Mouse (Mus musculus): ENCODE measurements around the gene Dok3. TPM values are rescaled to one million over a fixed set of nuclear protein-coding genes. Genes with fewer than 3 reads are reported as not detected.

The Dok3 gene
- polyA plus RNA-seq, 1 experiment from 2014 or later = 1.5 TPM

- no peak for DNase-seq (ENCODE audit: low read depth, low spot score)
- CTCF ChIA-PET = interaction anchor here (1.0 to 1.8 kb wide), 3 partner anchors 9 to 74 kb away, joined by 3 to 4 read pairs (median 4); no protein-coding TSS in a partner anchor
- no peaks in the 10 kb centered on the region for H3K27me3 ChIP-seq
These were observed 50.1 kb downstream of the Dok3 start for GRCm38 (mm10) chr13:55479008-55479407.

GRCm38 (mm10) chr13:55478036-55478435 lies 51.1 kb downstream of the Dok3 start:
- TF ChIP-seq CTCF (IDR thresholded peaks at IDR 0.05) = no peak
- DNase-seq (ENCODE audit: low read depth, low spot score) (no peak), ATAC-seq (no peak)
- ChIA-PET CTCF (no interaction called here), POLR2A (interaction anchor here (1.2 kb wide), 1 partner anchor 34 kb away, joined by 6 read pairs; no protein-coding TSS in a partner anchor)
- H3K27me3 ChIP-seq = no peaks in the 10 kb centered on the region
- in situ Hi-C loops (cut with MboI; ENCODE audit: low pct_unique_long_range_greater_than_20kb) = loop anchor here (5.0 kb wide), 1 partner anchor 34 kb away; the partner anchor contains the start of gene Pdlim7

More at GRCm38 (mm10) chr13:55479008-55479407, 50.1 kb downstream of the Dok3 start:
- TF ChIP-seq CTCF (IDR thresholded peaks at IDR 0.05) = no peak
- in situ Hi-C loops (cut with MboI; ENCODE audit: low pct_unique_long_range_greater_than_20kb) = loop anchor here (5.0 kb wide), 1 partner anchor 33 kb away; the partner anchor contains the start of gene Pdlim7
- POLR2A ChIA-PET = interaction anchor here (0.8 to 1.0 kb wide), 2 partner anchors 13 to 44 kb away, joined by 3 read pairs; no protein-coding TSS in a partner anchor
- no peak for ATAC-seq

GRCm38 (mm10) chr13:55477492-55477891 lies 51.6 kb downstream of the Dok3 start:
- TF ChIP-seq CTCF (IDR thresholded peaks at IDR 0.05) = no peak
- ChIA-PET CTCF (no interaction called here), POLR2A (interaction anchor here (1.2 kb wide), 2 partner anchors 34 to 58 kb away, joined by 3 to 6 read pairs; no protein-coding TSS in a partner anchor)

GRCm38 (mm10) chr13:55476256-55476655 lies 52.8 kb downstream of the Dok3 start:
- no peak for TF ChIP-seq CTCF (IDR thresholded peaks at IDR 0.05)
- DNase-seq (ENCODE audit: low read depth, low spot score) = no peak
- ChIA-PET POLR2A (interaction anchor here (0.6 kb wide), 1 partner anchor 12 kb away, joined by 4 read pairs; the partner anchor contains the start of gene Prr7), CTCF (no interaction called here)
- no peak for ATAC-seq
- in situ Hi-C loops (cut with MboI; ENCODE audit: low pct_unique_long_range_greater_than_20kb) = loop anchor here (5.0 kb wide), 1 partner anchor 36 kb away; the partner anchor contains the start of gene Pdlim7
- no peaks in the 10 kb centered on the region for H3K27me3 ChIP-seq

More at GRCm38 (mm10) chr13:55477492-55477891, 51.6 kb downstream of the Dok3 start:
- DNase-seq (ENCODE audit: low read depth, low spot score) = no peak
- ATAC-seq = no peak
- no peaks in the 10 kb centered on the region for H3K27me3 ChIP-seq
- in situ Hi-C loops (cut with MboI; ENCODE audit: low pct_unique_long_range_greater_than_20kb) = loop anchor here (5.0 kb wide), 1 partner anchor 35 kb away; the partner anchor contains the start of gene Pdlim7

GRCm38 (mm10) chr13:55475750-55476149 lies 53.3 kb downstream of the Dok3 start:
- in situ Hi-C loops (cut with MboI; ENCODE audit: low pct_unique_long_range_greater_than_20kb) = loop anchor here (5.0 kb wide), 1 partner anchor 37 kb away; the partner anchor contains the start of gene Pdlim7
- ATAC-seq = no peak
- TF ChIP-seq CTCF (IDR thresholded peaks at IDR 0.05) = no peak
- no peak for DNase-seq (ENCODE audit: low read depth, low spot score)
- H3K27me3 ChIP-seq = no peaks in the 10 kb centered on the region
- ChIA-PET POLR2A (interaction anchor here (0.6 kb wide), 1 partner anchor 12 kb away, joined by 4 read pairs; the partner anchor contains the start of gene Prr7), CTCF (no interaction called here)

- ChIA-PET CTCF (interaction anchor here (0.9 to 1.5 kb wide), 4 partner anchors 9 to 49 kb away, joined by 3 to 4 read pairs (median 4); partner anchors contain the start of gene Pdlim7), POLR2A (interaction anchor here (0.7 kb wide), 1 partner anchor 13 kb away, joined by 3 read pairs; no protein-coding TSS in a partner anchor)
- H3K27me3 ChIP-seq = no peaks in the 10 kb centered on the region
- in situ Hi-C loops (cut with MboI; ENCODE audit: low pct_unique_long_range_greater_than_20kb) = loop anchor here (5.0 kb wide), 1 partner anchor 38 kb away; the partner anchor contains the start of gene Pdlim7
- DNase-seq (ENCODE audit: low read depth, low spot score) (no peak), ATAC-seq (no peak)
- no peak for TF ChIP-seq CTCF (IDR thresholded peaks at IDR 0.05)
These were observed 54.5 kb downstream of the Dok3 start for GRCm38 (mm10) chr13:55474621-55475069.

GRCm38 (mm10) chr13:55473961-55474360 lies 55.1 kb downstream of the Dok3 start:
- ChIA-PET POLR2A (interaction anchor here (0.7 kb wide), 1 partner anchor 13 kb away, joined by 3 read pairs; no protein-coding TSS in a partner anchor), CTCF (interaction anchor here (0.9 to 1.5 kb wide), 4 partner anchors 9 to 48 kb away, joined by 3 to 4 read pairs (median 4); partner anchors contain the start of gene Pdlim7)
- no peak for ATAC-seq
- in situ Hi-C loops (cut with MboI; ENCODE audit: low pct_unique_long_range_greater_than_20kb) = no loop called here
- H3K27me3 ChIP-seq = no peaks in the 10 kb centered on the region
- no peak for DNase-seq (ENCODE audit: low read depth, low spot score)
- TF ChIP-seq CTCF (IDR thresholded peaks at IDR 0.05) = no peak

Other genes with a start within 250 kb of the Dok3 start
- 300 TPM for gene Prelid1, start 208.8 kb downstream of the Dok3 start, polyA plus RNA-seq (2021)
- gene Rab24, start 207.3 kb downstream of the Dok3 start, polyA plus RNA-seq (2021) = 94.0 TPM
- gene Mxd3, start 199.5 kb downstream of the Dok3 start, polyA plus RNA-seq (2021) = 14.8 TPM
- gene Lman2, start 166.5 kb downstream of the Dok3 start, polyA plus RNA-seq (2021) = 145 TPM
- gene Rgs14, start 159.6 kb downstream of the Dok3 start, polyA plus RNA-seq (2021) = 0.54 TPM
- gene Slc34a1, start 131.1 kb downstream of the Dok3 start, polyA plus RNA-seq (2021) = not detected
- not detected for gene Pfn3, start 114.1 kb downstream of the Dok3 start, polyA plus RNA-seq (2021)
- gene F12, start 102.5 kb downstream of the Dok3 start, polyA plus RNA-seq (2021) = not detected
- gene Grk6, start 84.2 kb downstream of the Dok3 start, polyA plus RNA-seq (2021) = 54.6 TPM
- 11.7 TPM for gene Prr7, start 65.0 kb downstream of the Dok3 start, polyA plus RNA-seq (2021)
- 158 TPM for gene Dbn1, start 41.2 kb downstream of the Dok3 start, polyA plus RNA-seq (2021)
- gene Pdlim7, start 15.6 kb downstream of the Dok3 start, polyA plus RNA-seq (2021) = 129 TPM
- gene Ddx41, start 7.4 kb upstream of the Dok3 start, polyA plus RNA-seq (2021) = 73.0 TPM
- 66.5 TPM for gene Fam193b, start 41.8 kb upstream of the Dok3 start, polyA plus RNA-seq (2021)
- 350 TPM for gene Tmed9, start 44.4 kb upstream of the Dok3 start, polyA plus RNA-seq (2021)
- 26.2 TPM for gene B4galt7, start 70.6 kb upstream of the Dok3 start, polyA plus RNA-seq (2021)
- 53.4 TPM for gene Caml, start 93.7 kb upstream of the Dok3 start, polyA plus RNA-seq (2021)
- 57.1 TPM for gene Ddx46, start 105.7 kb upstream of the Dok3 start, polyA plus RNA-seq (2021)
- 92.1 TPM for gene B230219D22Rik, start 163.8 kb upstream of the Dok3 start, polyA plus RNA-seq (2021)
- 114 TPM for gene Txndc15, start 185.4 kb upstream of the Dok3 start, polyA plus RNA-seq (2021)
- 40.2 TPM for gene Pcbd2, start 198.1 kb upstream of the Dok3 start, polyA plus RNA-seq (2021)

Data from Patski (cell line).